In the genomic region with DNA sequence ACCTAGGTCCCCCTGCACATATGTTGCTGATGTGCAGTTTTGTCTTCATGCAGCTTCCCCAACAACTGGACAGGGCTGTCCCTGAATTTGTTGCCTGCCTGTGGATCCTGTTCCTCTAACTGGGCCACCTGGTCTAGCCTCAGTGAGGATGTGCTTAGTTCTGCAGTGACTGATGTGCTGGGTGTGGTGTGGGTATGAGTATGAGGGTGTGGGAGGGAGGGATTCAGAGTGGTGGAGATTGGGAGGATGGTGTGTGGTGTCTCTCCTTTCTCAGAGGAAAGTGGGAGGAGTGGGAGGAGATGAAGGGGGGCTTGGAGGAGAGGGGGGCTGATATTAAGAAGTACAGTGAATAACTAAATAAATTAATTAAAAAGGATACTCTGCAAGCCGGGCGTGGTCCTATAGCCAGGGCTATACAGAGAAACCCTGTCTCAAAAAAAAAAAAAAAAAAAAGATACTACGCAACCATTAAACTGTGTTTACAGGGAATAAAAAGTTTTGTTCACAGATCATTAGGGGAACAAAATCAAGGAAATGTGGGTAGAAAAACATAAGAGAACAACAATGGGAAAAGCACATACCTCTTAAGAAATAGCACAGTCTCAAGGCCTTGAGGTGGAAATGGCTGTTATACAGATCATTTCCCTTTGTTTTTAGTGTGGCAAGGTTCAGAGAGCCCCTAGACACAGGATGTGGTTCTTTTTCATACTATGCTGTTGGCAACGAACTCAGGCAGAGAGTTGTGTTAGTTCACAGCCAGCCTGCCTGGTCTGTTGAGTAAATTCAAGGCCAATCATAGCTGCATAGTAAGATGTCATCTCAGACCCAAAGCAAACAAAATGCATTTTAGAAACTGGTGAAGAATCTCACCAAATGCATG, we compare ENCODE assay signal across 13 mouse cellular contexts. TPM values are rescaled to one million over a fixed set of nuclear protein-coding genes. Genes with fewer than 3 reads are reported as not detected.
DNase-seq lines count a peak whose midpoint lies in the region; ATAC-seq lines count a peak whose summit lies in the region.
"Had no signal": no experiment of that assay in that cellular context is flagged by ENCODE, and none has a peak within 500 bp of the region (broad histone marks: within the 10 kb centered on the region; RNA-seq: fewer than 3 reads in every experiment).

No protein-coding gene starts in this region.

- no peaks in the 10 kb centered on the region for H3K36me3 ChIP-seq in heart, embryonic 10.5 days
- no peaks in the 10 kb centered on the region for H3K36me3 ChIP-seq in stomach, embryonic 15.5 days
- H3K36me3 ChIP-seq in forebrain, embryonic 12.5 days (replicated peaks): no peaks in the 10 kb centered on the region
- H3K36me3 ChIP-seq in midbrain, embryonic 13.5 days: no peaks in the 10 kb centered on the region

- H3K27me3 ChIP-seq in heart, embryonic 10.5 days (ENCODE audit: insufficient read depth, poor library complexity, severe bottlenecking): no peaks in the 10 kb centered on the region
- H3K27me3 ChIP-seq in stomach, embryonic 15.5 days (replicated peaks): no peaks in the 10 kb centered on the region
- H3K27me3 ChIP-seq in forebrain, embryonic 12.5 days: no peaks in the 10 kb centered on the region
- no peaks in the 10 kb centered on the region for H3K27me3 ChIP-seq in midbrain, embryonic 13.5 days

- H3K4me3 ChIP-seq in heart, embryonic 10.5 days: no peak overlapping the region
- H3K4me3 ChIP-seq in stomach, embryonic 15.5 days (replicated peaks): no peak overlapping the region
- H3K4me3 ChIP-seq in forebrain, embryonic 12.5 days (replicated peaks): no peak overlapping the region
- H3K4me3 ChIP-seq in midbrain, embryonic 13.5 days (replicated peaks): no peak overlapping the region

- H3K27ac ChIP-seq in heart, embryonic 10.5 days: no peak overlapping the region
- peak overlapping the region; percentile 35; the same call in 1 of the 2 replicates for H3K27ac ChIP-seq in stomach, embryonic 15.5 days
- no peak overlapping the region for H3K27ac ChIP-seq in forebrain, embryonic 12.5 days
- H3K27ac ChIP-seq in midbrain, embryonic 13.5 days: no peak overlapping the region

- 78% methylated on average over 4 of the region's 4 CpGs for WGBS in heart, embryonic 10.5 days
- 80% methylated on average over 4 of the region's 4 CpGs for WGBS in stomach, embryonic 15.5 days
- 87% methylated on average over 4 of the region's 4 CpGs for WGBS in forebrain, embryonic 12.5 days
- 86% methylated on average over 4 of the region's 4 CpGs for WGBS in midbrain, embryonic 13.5 days

- ATAC-seq in CD4-positive, CD25-positive, alpha-beta regulatory T cell, adult 4 months: peak; percentile 99
- peak; percentile 99 for ATAC-seq in inflammation-experienced regulatory T-cells, adult 6 months
- no peak for ATAC-seq in stomach, embryonic 15.5 days (ENCODE audit: insufficient read depth, low FRiP score, low read depth)
- no peak for ATAC-seq in forebrain, embryonic 12.5 days (ENCODE audit: low FRiP score)
- no peak for ATAC-seq in midbrain, embryonic 13.5 days

- no peak overlapping the region for H3K9ac ChIP-seq in stomach, embryonic 15.5 days
- no peak overlapping the region for H3K9ac ChIP-seq in forebrain, embryonic 12.5 days
- H3K9ac ChIP-seq in midbrain, embryonic 13.5 days (replicated peaks): no peak overlapping the region

- H3K4me1 ChIP-seq in heart, embryonic 10.5 days: no peaks in the 10 kb centered on the region
- no peaks in the 10 kb centered on the region for H3K4me1 ChIP-seq in stomach, embryonic 15.5 days
- no peaks in the 10 kb centered on the region for H3K4me1 ChIP-seq in forebrain, embryonic 12.5 days
- no peaks in the 10 kb centered on the region for H3K4me1 ChIP-seq in midbrain, embryonic 13.5 days (replicated peaks)

- no peaks in the 10 kb centered on the region for H3K9me3 ChIP-seq in heart, embryonic 10.5 days
- no peaks in the 10 kb centered on the region for H3K9me3 ChIP-seq in stomach, embryonic 15.5 days
- no peaks in the 10 kb centered on the region for H3K9me3 ChIP-seq in forebrain, embryonic 12.5 days
- no peaks in the 10 kb centered on the region for H3K9me3 ChIP-seq in midbrain, embryonic 13.5 days

- peak; percentile 96 for DNase-seq in heart, adult 11 months
- no peak for DNase-seq in heart, embryonic 10.5 days (ENCODE audit: low spot score)
- DNase-seq in embryo, embryonic 9.5 days (ENCODE audit: extremely low spot score): no peak
- DNase-seq: cerebellum, adult 8-10 months; right cerebral cortex, adult 18-20 months had no signal

- H3K4me2 ChIP-seq in stomach, embryonic 15.5 days: no peak overlapping the region
- H3K4me2 ChIP-seq in forebrain, embryonic 12.5 days: no peak overlapping the region
- no peak overlapping the region for H3K4me2 ChIP-seq in midbrain, embryonic 13.5 days (replicated peaks)

RNA-seq across cellular contexts. Expression of a gene that starts 15.8 kb away (rescaled TPM):
- 0.38 TPM in 1 of 2 replicates, not detected in the other for polyA plus RNA-seq in heart, embryonic 10.5 days (2016; fragmentation: Nextera tagmentation; extraction: Ambion mirVana)
- 1 to 10 TPM; 1.2 to 1.6 TPM for polyA plus RNA-seq in CD4-positive, CD25-positive, alpha-beta regulatory T cell, adult 4 months (2017; shearing (Covaris generic))
- 1 to 10 TPM in 2 of 3 experiments, not detected in 1; 2.0 to 3.6 TPM for polyA plus RNA-seq in inflammation-experienced regulatory T-cells, adult 6 months (2017; shearing (Covaris generic))
- polyA plus RNA-seq in stomach, embryonic 15.5 days (2015; fragmentation: Nextera tagmentation; extraction: Ambion mirVana): not detected in 2 replicates
- polyA plus RNA-seq in forebrain, embryonic 12.5 days (2016; fragmentation: Nextera tagmentation; extraction: Ambion mirVana): 0.14 TPM in 1 of 2 replicates, not detected in the other
- polyA plus RNA-seq in midbrain, embryonic 13.5 days (2015; fragmentation: Nextera tagmentation; extraction: Ambion mirVana): not detected in 2 replicates
- polyA plus RNA-seq: liver, adult 2 months had no signal

RNA-seq across cellular contexts. Expression of a gene that starts 45.8 kb away (rescaled TPM):
- not detected in 2 replicates for polyA plus RNA-seq in heart, embryonic 10.5 days (2016; fragmentation: Nextera tagmentation; extraction: Ambion mirVana)
- not detected for polyA plus RNA-seq in CD4-positive, CD25-positive, alpha-beta regulatory T cell, adult 4 months (2017; shearing (Covaris generic))
- not detected for polyA plus RNA-seq in inflammation-experienced regulatory T-cells, adult 6 months (2017; shearing (Covaris generic))
- not detected in 2 replicates for polyA plus RNA-seq in stomach, embryonic 15.5 days (2015; fragmentation: Nextera tagmentation; extraction: Ambion mirVana)
- not detected in 2 replicates for polyA plus RNA-seq in forebrain, embryonic 12.5 days (2016; fragmentation: Nextera tagmentation; extraction: Ambion mirVana)
- polyA plus RNA-seq in midbrain, embryonic 13.5 days (2015; fragmentation: Nextera tagmentation; extraction: Ambion mirVana): not detected in 2 replicates
- polyA plus RNA-seq: C2C12; heart, embryonic 14.5 days; liver, adult 2 months had no signal

RNA-seq across cellular contexts. Expression of a gene that starts 48.2 kb away (rescaled TPM):
- 0.69 TPM in 1 of 2 replicates, not detected in the other for polyA plus RNA-seq in heart, embryonic 10.5 days (2016; fragmentation: Nextera tagmentation; extraction: Ambion mirVana)
- polyA plus RNA-seq in CD4-positive, CD25-positive, alpha-beta regulatory T cell, adult 4 months (2017; shearing (Covaris generic)): not detected
- polyA plus RNA-seq in inflammation-experienced regulatory T-cells, adult 6 months (2017; shearing (Covaris generic)): 1 to 10 TPM in 1 of 3 experiments, not detected in 2; 3.2 TPM
- polyA plus RNA-seq in stomach, embryonic 15.5 days (2015; fragmentation: Nextera tagmentation; extraction: Ambion mirVana): 0.15 and 0.31 TPM in 2 replicates
- not detected in 2 replicates for polyA plus RNA-seq in forebrain, embryonic 12.5 days (2016; fragmentation: Nextera tagmentation; extraction: Ambion mirVana)
- 0.14 TPM in 1 of 2 replicates, not detected in the other for polyA plus RNA-seq in midbrain, embryonic 13.5 days (2015; fragmentation: Nextera tagmentation; extraction: Ambion mirVana)
- polyA plus RNA-seq: heart, embryonic 14.5 days; liver, adult 2 months had no signal

RNA-seq across cellular contexts. Expression of a gene that starts 48.8 kb away (rescaled TPM):
- polyA plus RNA-seq in heart, embryonic 10.5 days (2016; fragmentation: Nextera tagmentation; extraction: Ambion mirVana): 3.6 and 5.7 TPM in 2 replicates
- polyA plus RNA-seq in CD4-positive, CD25-positive, alpha-beta regulatory T cell, adult 4 months (2017; shearing (Covaris generic)): 1 to 10 TPM; 7.5 to 8.0 TPM
- 10 to 100 TPM in 2 of 3 experiments, 1 to 10 TPM in 1; 6.4 to 21.4 (median 12.7) TPM for polyA plus RNA-seq in inflammation-experienced regulatory T-cells, adult 6 months (2017; shearing (Covaris generic))
- polyA plus RNA-seq in stomach, embryonic 15.5 days (2015; fragmentation: Nextera tagmentation; extraction: Ambion mirVana): 2.7 and 2.9 TPM in 2 replicates
- 1.2 and 1.3 TPM in 2 replicates for polyA plus RNA-seq in forebrain, embryonic 12.5 days (2016; fragmentation: Nextera tagmentation; extraction: Ambion mirVana)
- polyA plus RNA-seq in midbrain, embryonic 13.5 days (2015; fragmentation: Nextera tagmentation; extraction: Ambion mirVana): 0.24 and 1.7 TPM in 2 replicates

RNA-seq across cellular contexts. Expression of a gene that starts 56.2 kb away (rescaled TPM):
- polyA plus RNA-seq in heart, embryonic 10.5 days (2016; fragmentation: Nextera tagmentation; extraction: Ambion mirVana): not detected in 2 replicates
- not detected for polyA plus RNA-seq in CD4-positive, CD25-positive, alpha-beta regulatory T cell, adult 4 months (2017; shearing (Covaris generic))
- not detected for polyA plus RNA-seq in inflammation-experienced regulatory T-cells, adult 6 months (2017; shearing (Covaris generic))
- polyA plus RNA-seq in stomach, embryonic 15.5 days (2015; fragmentation: Nextera tagmentation; extraction: Ambion mirVana): not detected in 2 replicates
- not detected in 2 replicates for polyA plus RNA-seq in forebrain, embryonic 12.5 days (2016; fragmentation: Nextera tagmentation; extraction: Ambion mirVana)
- polyA plus RNA-seq in midbrain, embryonic 13.5 days (2015; fragmentation: Nextera tagmentation; extraction: Ambion mirVana): not detected in 2 replicates
- polyA plus RNA-seq: C2C12; heart, embryonic 14.5 days; liver, adult 2 months had no signal

Comparison
In these comparisons a context has a peak if more than half of its experiments do, and no peak if none do; other contexts are left out.
1. ATAC-seq: peak in CD4-positive, CD25-positive, alpha-beta regulatory T cell, adult 4 months (single experiment) and inflammation-experienced regulatory T-cells, adult 6 months (single experiment); none in stomach, embryonic 15.5 days (single experiment), forebrain, embryonic 12.5 days (single experiment) and midbrain, embryonic 13.5 days (single experiment).